Mouse (Mus musculus): Measurements from ENCODE around the gene Acaa1a. TPM values are rescaled to one million over a fixed set of nuclear protein-coding genes. Genes with fewer than 3 reads are reported as not detected.

Acaa1a gene
- total RNA-seq, 2 experiments from 2014 or later: 21.2 to 26.4 TPM

GRCm38 (mm10) chr9:119375556-119375955, 36.1 kb downstream of the Acaa1a start:
- no peak for ATAC-seq (replicated peaks; ENCODE audit: poor library complexity, severe bottlenecking)

DNA sequence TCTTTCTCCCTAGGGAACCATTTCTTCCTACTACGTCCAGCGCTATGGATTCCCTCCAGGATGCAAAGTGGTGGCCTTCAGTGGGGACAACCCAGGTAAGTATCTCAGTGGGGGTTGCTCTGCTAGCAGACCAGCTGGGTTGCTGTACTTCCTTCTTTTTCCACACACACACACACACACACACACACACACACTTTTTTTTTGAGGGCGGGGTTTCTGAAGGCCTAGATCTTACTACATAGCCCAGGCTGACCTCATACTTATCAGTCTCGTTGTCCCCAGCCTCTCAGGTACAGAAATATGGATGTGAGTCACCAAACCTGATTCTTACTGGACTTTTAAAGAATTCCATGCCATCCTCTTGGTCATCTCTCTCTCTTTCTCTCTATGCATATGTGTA, 38.8 kb downstream of the Acaa1a start:
- ATAC-seq (replicated peaks; ENCODE audit: poor library complexity, severe bottlenecking): peak; percentile 71

DNA sequence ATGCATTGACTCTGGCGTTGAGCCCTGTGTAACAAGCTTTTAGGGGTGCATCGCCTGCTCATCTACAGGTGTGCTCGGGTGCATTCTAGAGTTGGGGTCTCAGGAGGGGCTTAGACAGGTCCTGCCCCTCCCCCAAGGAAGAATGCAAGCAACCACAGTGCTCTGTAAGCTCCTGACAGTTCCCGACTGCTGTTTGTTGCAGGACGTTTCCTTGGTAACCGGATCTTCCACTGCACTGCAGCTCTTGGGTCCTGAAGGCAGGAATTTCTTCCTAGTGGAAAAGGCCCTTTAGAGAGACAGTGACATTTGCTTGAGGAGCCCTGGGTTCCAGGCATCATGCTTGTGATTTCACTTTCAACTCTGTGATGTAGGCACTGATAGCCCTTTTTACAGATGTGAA, 43.1 kb downstream of the Acaa1a start:
- no peak for ATAC-seq (replicated peaks; ENCODE audit: poor library complexity, severe bottlenecking)

DNA sequence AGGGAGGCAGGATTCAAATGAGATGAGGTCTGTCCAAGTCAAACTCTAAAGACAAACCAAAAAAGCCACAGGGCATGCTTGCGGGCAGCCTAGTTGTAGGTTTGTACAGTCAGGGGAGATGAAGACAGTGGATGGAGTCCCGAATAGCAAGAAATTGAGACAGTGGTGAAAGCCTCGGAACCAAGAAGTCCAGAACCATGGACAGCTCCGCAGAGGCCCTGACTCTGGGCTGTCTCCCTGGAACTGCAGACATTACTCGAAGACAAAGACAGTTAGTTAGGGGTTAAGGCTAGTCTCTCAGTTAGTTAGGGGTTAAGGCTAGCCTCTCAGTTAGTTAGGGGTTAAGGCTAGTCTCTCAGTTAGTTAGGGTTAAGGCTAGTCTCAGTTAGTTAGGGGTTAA, 49.5 kb downstream of the Acaa1a start:
- peak; percentile 37; the same call in 1 of the 2 replicates for ATAC-seq (replicated peaks; ENCODE audit: poor library complexity, severe bottlenecking)

GRCm38 (mm10) chr9:119390214-119390613, 50.7 kb downstream of the Acaa1a start:
- no peak for ATAC-seq (replicated peaks; ENCODE audit: poor library complexity, severe bottlenecking)

DNA sequence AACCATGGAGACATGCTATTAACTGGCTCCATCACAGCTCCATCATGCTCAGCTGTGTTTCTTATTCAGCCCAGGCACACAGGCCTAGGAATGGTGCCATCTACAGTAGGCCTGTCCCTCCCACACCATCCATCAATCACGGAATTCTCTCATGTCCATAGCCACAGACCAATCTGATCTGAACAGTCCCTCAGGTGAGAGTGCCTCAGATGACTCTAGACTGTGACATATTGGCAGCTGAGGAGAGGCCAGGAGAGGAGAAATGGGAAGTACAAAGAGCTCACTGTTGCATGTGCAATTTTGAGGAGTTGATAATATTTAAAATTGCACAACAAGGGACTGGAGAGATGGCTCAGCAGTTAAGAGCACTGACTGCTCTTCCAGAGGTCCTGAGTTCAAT, 55.3 kb downstream of the Acaa1a start:
- ATAC-seq (replicated peaks; ENCODE audit: poor library complexity, severe bottlenecking): peak; percentile 50

Other genes starting within 250 kb of the Acaa1a start
- not detected in 2 replicates for gene Plcd1, start 246.2 kb upstream of the Acaa1a start, total RNA-seq (2014; fragmentation: Nextera tagmentation)
- not detected in 2 replicates for gene Plcd1, start 246.2 kb upstream of the Acaa1a start, total RNA-seq (2017)
- 0.06 and 0.32 TPM in 2 replicates for gene Dlec1, start 237.2 kb upstream of the Acaa1a start, total RNA-seq (2014; fragmentation: Nextera tagmentation)
- 0.26 and 0.67 TPM in 2 replicates for gene Dlec1, start 237.2 kb upstream of the Acaa1a start, total RNA-seq (2017)
- not detected in 2 replicates for gene Acaa1b, start 182.6 kb upstream of the Acaa1a start, total RNA-seq (2014; fragmentation: Nextera tagmentation)
- gene Acaa1b, start 182.6 kb upstream of the Acaa1a start, total RNA-seq (2017): not detected in 2 replicates
- not detected in 2 replicates for gene Gm47289, start 180.5 kb upstream of the Acaa1a start, total RNA-seq (2014; fragmentation: Nextera tagmentation)
- gene Gm47289, start 180.5 kb upstream of the Acaa1a start, total RNA-seq (2017): not detected in 2 replicates
- gene Slc22a13, start 130.6 kb upstream of the Acaa1a start, total RNA-seq (2014; fragmentation: Nextera tagmentation): not detected in 2 replicates
- not detected in 2 replicates for gene Slc22a13, start 130.6 kb upstream of the Acaa1a start, total RNA-seq (2017)
- 27.5 and 28.0 TPM in 2 replicates for gene Oxsr1, start 17.2 kb upstream of the Acaa1a start, total RNA-seq (2014; fragmentation: Nextera tagmentation)
- 28.7 and 30.5 TPM in 2 replicates for gene Oxsr1, start 17.2 kb upstream of the Acaa1a start, total RNA-seq (2017)
- 31.1 and 47.6 TPM in 2 replicates for gene Myd88, start 1.7 kb downstream of the Acaa1a start, total RNA-seq (2014; fragmentation: Nextera tagmentation)
- gene Myd88, start 1.7 kb downstream of the Acaa1a start, total RNA-seq (2017): 16.4 and 24.2 TPM in 2 replicates
- gene Xylb, start 17.7 kb downstream of the Acaa1a start, total RNA-seq (2014; fragmentation: Nextera tagmentation): 4.4 and 7.4 TPM in 2 replicates
- gene Xylb, start 17.7 kb downstream of the Acaa1a start, total RNA-seq (2017): 2.8 and 4.1 TPM in 2 replicates
- gene Slc22a14, start 25.9 kb downstream of the Acaa1a start, total RNA-seq (2014; fragmentation: Nextera tagmentation): not detected in 2 replicates
- not detected in 2 replicates for gene Slc22a14, start 25.9 kb downstream of the Acaa1a start, total RNA-seq (2017)
- 2.0 and 2.9 TPM in 2 replicates for gene Acvr2b, start 62.4 kb downstream of the Acaa1a start, total RNA-seq (2014; fragmentation: Nextera tagmentation)
- gene Acvr2b, start 62.4 kb downstream of the Acaa1a start, total RNA-seq (2017): 0.36 and 0.65 TPM in 2 replicates
- 10.4 and 17.7 TPM in 2 replicates for gene Exog, start 105.3 kb downstream of the Acaa1a start, total RNA-seq (2014; fragmentation: Nextera tagmentation)
- 4.2 and 4.6 TPM in 2 replicates for gene Exog, start 105.3 kb downstream of the Acaa1a start, total RNA-seq (2017)
- not detected in 2 replicates for gene Scn5a, start 239.3 kb downstream of the Acaa1a start, total RNA-seq (2014; fragmentation: Nextera tagmentation)
- not detected in 2 replicates for gene Scn5a, start 239.3 kb downstream of the Acaa1a start, total RNA-seq (2017)

Measured in granulocyte monocyte progenitor cell, adult 5-6 weeks (primary cell).